Mouse (Mus musculus): Measurements from ENCODE around the gene Sez6l2.

DNA sequence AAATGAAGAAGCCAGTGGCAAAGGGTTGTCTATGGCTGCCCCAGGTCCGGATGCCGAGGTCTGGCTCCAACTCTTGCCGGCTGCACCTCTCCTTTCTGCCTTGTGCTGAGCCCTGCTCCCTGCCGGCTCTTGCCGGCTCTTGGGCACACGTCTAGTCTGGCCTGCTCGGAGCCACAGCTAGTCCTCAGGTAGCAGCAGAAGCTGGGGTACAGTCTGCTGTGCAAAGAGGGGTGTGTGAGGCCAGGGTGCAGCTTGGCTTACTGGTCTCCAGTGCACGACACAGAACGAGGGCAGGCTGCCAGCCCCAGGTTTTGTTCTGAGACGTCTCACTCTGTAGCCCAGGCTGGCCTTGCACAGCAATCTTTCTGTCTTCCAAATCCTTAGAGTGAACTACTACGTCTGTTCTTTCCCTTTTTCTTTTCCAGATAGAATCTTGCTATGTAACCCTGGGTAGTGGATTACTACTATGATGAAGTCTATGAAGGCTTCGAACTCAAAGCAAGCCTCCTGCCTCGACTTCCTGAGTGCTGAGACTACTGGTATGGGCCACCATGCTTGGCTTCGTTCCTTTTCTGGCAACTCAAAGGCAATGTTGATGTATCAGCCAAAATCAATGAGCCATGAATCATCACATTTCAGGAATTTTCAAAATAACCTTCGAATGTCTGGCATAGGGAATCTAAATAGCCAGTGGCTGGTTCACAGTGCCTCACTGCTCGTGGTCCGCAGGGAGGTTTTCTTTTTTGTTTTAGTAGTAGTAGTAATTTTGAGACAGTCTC lies 59.1 kb downstream of the Sez6l2 start:
- no peak for TF ChIP-seq CTCF (IDR thresholded peaks at IDR 0.05; ENCODE audit: low read depth)
- no peak for TF ChIP-seq EP300 (IDR thresholded peaks at IDR 0.05; ENCODE audit: low read depth)

Data from liver, embryonic 14.5 days (tissue).